Mouse (Mus musculus) embryonic facial prominence, embryonic 13.5 days (tissue): ENCODE measurements around the gene Zfp771. TPM values are rescaled to one million over a fixed set of nuclear protein-coding genes. Genes with fewer than 3 reads are reported as not detected.

Experiments
- ATAC-seq: fragments of 200-750 bp; cut with Nextera tagmentation; 2 replicates; pipeline ENCODE4 v1.8.0; 2017; ENCODE audit warnings: low read depth; ENCODE audit not compliant: insufficient number of reproducible peaks, insufficient read depth, low FRiP score, low TSS enrichment
- H3K27ac ChIP-seq: fragments of 300-500 bp; sonication (generic); 2 replicates; pipeline ENCODE4 v1.5.1; 2015; ENCODE audit warnings: moderate library complexity, mild to moderate bottlenecking, inconsistent platforms
- H3K27me3 ChIP-seq: fragments of 300-500 bp; sonication (generic); 2 replicates; pipeline ENCODE4 v1.6.1; 2015; ENCODE audit warnings: mild to moderate bottlenecking, inconsistent platforms
- H3K36me3 ChIP-seq: fragments of 300-500 bp; sonication (generic); 2 replicates; pipeline ENCODE4 v1.6.1; 2015; ENCODE audit warnings: mild to moderate bottlenecking, inconsistent platforms
- H3K4me1 ChIP-seq: fragments of 300-500 bp; sonication (generic); 2 replicates; pipeline ENCODE4 v1.6.1; 2015; ENCODE audit warnings: inconsistent platforms
- H3K4me2 ChIP-seq: fragments of 300-500 bp; sonication (generic); 2 replicates; pipeline ENCODE4 v1.6.1; 2015; ENCODE audit warnings: moderate library complexity, mild to moderate bottlenecking, inconsistent platforms
- H3K4me3 ChIP-seq: fragments of 300-500 bp; sonication (generic); 2 replicates; pipeline ENCODE4 v1.5.1; 2015; ENCODE audit warnings: mild to moderate bottlenecking, inconsistent platforms
- H3K9ac ChIP-seq: fragments of 300-500 bp; sonication (generic); 2 replicates; pipeline ENCODE4 v1.6.1; 2015; ENCODE audit warnings: mild to moderate bottlenecking, inconsistent platforms
- H3K9me3 ChIP-seq: fragments of 300-500 bp; sonication (generic); 2 replicates; pipeline ENCODE4 v1.6.1; 2016; ENCODE audit warnings: inconsistent platforms
- WGBS: fragments of 180-500 bp; shearing (Covaris S2); methylation state at CpG from one replicate; pipeline ENCODE4 v1.1.7; 2015; ENCODE audit warnings: mixed read lengths; 5-methylcytosine and 5-hydroxymethylcytosine counted together
- polyA plus RNA-seq: library from polyadenylated mRNA; unstranded; fragments of >200 nt; fragmentation: Nextera tagmentation; extraction: Ambion mirVana; gene quantifications from 2 replicates; pipeline ENCODE4 v1.2.1, GENCODE M21; 2015

The Zfp771 gene
- polyA plus RNA-seq, 1 experiment from 2014 or later, result 78.2 TPM

DNA sequence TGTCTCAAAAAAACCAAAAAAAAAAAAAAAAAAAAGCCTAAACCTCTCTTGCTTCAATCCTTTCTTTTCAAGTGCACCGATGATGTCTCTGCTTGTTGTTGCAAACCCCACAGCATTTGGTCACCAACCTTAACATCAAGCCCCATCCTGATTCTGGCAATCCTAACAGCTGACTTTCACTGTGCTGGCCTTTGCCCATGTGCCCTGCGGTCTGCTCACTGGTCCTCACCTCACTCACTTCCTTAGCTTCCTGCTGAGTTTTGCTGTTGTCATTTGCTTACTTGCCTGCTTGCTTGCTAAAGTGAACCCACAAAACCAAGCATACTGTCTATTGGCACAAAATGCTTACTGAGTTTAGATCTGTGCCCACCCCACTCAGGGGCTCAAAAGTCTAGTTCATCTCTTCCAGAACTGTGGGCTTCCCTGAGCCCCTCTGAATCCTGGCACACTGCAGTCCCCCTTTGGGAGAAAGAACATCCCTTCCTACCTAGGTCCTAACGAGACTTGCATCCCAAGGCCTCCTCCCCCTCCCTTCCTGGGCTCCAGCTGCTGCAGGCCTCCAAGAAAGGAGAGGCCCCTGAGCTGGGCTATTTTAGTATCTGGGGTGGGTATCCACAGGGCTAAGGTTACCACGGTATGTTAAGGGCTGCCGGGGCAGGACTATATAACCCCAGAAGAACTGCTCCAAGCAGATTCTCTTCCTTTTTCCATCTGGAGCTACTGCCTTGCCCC, 32.9 kb upstream of the Zfp771 start:
- no peak overlapping the region for H3K4me2 ChIP-seq
- no peak overlapping the region for H3K27ac ChIP-seq
- no peak for ATAC-seq
- H3K4me3 ChIP-seq, result no peak overlapping the region
- no peaks in the 10 kb centered on the region for H3K9me3 ChIP-seq
- H3K27me3 ChIP-seq, result peaks cover 9% of the 10 kb centered on the region; the same call in 1 of the 2 replicates
- 0 out of 2 replicates have a peak overlapping the region, but pooled peaks have one; percentile 49 for H3K9ac ChIP-seq
- H3K36me3 ChIP-seq, result no peaks in the 10 kb centered on the region
- 59% methylated on average over 5 of the region's 5 CpGs for WGBS
- peaks cover 23% of the 10 kb centered on the region for H3K4me1 ChIP-seq

- H3K9ac ChIP-seq, result no peak overlapping the region
- H3K9me3 ChIP-seq, result no peaks in the 10 kb centered on the region
- H3K4me1 ChIP-seq, result peaks cover 15% of the 10 kb centered on the region
- H3K4me3 ChIP-seq, result no peak overlapping the region
- no peaks in the 10 kb centered on the region for H3K36me3 ChIP-seq
- no peak for ATAC-seq
- 86% methylated on average over 12 of the region's 12 CpGs for WGBS
- H3K4me2 ChIP-seq, result no peak overlapping the region
- peaks cover 9% of the 10 kb centered on the region; the same call in 1 of the 2 replicates for H3K27me3 ChIP-seq
- no peak overlapping the region for H3K27ac ChIP-seq
Observed at GRCm38 (mm10) chr7:127212432-127213250, 31.4 kb upstream of the Zfp771 start.

DNA sequence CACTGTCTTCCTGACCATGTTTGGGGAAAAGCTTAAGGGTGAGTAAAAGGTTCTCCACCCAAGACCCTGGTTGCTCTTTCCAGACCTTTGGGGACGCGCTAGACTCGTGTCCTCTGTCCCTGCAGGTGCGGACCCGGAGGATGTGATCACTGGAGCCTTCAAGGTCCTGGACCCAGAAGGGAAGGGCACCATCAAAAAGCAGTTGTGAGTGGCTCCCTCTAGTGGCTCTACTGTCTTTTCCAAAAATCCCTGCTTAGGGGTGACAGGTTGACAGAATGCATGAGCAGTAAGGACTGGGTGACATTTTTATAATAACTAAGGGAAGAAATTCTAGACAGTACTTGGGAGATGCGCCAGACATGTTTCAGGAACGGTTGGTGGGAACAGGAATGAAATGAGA, 30.6 kb upstream of the Zfp771 start:
- H3K27me3 ChIP-seq, result peaks cover 9% of the 10 kb centered on the region; the same call in 1 of the 2 replicates
- no peaks in the 10 kb centered on the region for H3K36me3 ChIP-seq
- WGBS, result 42% methylated on average over 7 of the region's 7 CpGs
- no peak overlapping the region for H3K27ac ChIP-seq
- H3K4me2 ChIP-seq, result no peak overlapping the region
- H3K9me3 ChIP-seq, result no peaks in the 10 kb centered on the region
- H3K9ac ChIP-seq, result no peak overlapping the region
- peaks cover 15% of the 10 kb centered on the region for H3K4me1 ChIP-seq
- no peak for ATAC-seq
- H3K4me3 ChIP-seq, result no peak overlapping the region

GRCm38 (mm10) chr7:127213930-127214329, 30.1 kb upstream of the Zfp771 start:
- Histone ChIP-seq H3K9me3 (no peaks in the 10 kb centered on the region), H3K4me2 (peak overlapping the region; percentile 64), H3K4me3 (peak overlapping the region; percentile 42; the same call in 1 of the 2 replicates), H3K27me3 (peaks cover 9% of the 10 kb centered on the region; the same call in 1 of the 2 replicates), H3K9ac (no peak overlapping the region), H3K27ac (no peak overlapping the region), H3K36me3 (no peaks in the 10 kb centered on the region), H3K4me1 (peaks cover 15% of the 10 kb centered on the region)
- no peak for ATAC-seq
- WGBS, result 51% methylated on average over 12 of the region's 12 CpGs

DNA sequence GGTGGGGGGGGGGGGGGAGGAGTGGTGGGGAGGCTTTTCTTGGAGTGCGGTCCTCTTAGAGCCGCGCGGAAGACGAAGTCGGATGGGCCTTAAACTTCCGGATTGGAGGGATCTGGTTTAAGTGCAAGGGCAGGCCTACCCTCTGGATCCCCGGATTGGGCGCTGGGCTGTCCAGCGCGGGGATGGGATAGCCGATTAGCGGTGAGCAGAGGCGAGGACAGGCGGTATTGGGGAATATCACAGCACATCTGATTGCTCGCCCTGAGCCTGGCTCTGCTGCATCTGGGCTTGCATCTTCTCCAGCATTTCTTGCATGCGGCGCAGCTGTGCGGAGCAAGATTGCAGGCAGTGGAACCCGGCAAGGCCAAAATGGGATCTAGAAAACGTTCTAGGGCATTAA, 29.6 kb upstream of the Zfp771 start:
- 28% methylated on average over 21 of the region's 21 CpGs for WGBS
- Histone ChIP-seq H3K4me2 (peak overlapping the region; percentile 64), H3K36me3 (no peaks in the 10 kb centered on the region), H3K9me3 (no peaks in the 10 kb centered on the region), H3K4me1 (peaks cover 15% of the 10 kb centered on the region), H3K27me3 (peaks cover 9% of the 10 kb centered on the region; the same call in 1 of the 2 replicates), H3K27ac (no peak overlapping the region), H3K9ac (peak overlapping the region; percentile 67), H3K4me3 (peak overlapping the region; percentile 42)
- ATAC-seq, result no peak

DNA sequence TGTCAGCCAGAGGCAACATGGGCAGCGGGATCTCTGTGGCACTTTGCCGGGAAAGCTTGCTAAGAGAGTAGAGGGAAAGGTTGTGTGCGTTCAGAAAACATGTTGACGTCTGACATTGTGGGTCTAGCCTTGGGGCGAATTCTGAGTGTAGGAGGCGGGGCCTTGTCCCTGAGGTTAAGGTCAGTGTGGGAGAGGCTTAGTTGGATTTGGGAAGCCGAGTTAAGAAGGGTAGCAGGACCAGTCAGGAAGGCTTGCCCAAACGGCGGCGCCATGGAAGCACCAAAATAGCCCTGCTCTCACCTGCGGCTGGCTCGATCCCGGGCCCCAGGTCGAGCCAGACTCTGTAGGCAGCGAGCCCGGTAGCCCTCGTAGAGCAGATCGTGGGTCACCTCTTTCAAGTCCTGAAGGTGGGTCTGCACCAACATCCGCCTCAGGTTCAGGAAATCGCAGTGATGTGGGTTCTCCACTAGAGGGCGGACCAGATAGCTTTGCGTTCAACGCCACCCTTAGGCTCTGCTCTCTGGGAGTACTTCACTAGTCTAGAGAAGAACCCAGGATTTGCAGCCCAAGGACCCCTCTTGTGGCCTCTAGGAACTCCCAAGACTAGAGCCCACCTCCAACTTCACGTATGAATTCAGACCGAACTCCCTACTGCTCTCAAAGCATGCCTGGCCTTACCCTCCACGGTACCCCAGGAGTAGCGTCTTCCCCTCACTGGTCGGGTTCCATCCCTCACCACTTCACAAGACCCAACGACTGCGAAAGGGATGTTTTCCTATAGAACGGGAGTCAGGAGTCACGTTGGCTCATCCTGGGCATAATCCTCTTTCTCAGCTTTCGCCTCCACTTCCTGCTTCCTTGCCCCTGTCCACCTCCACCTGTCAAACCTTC, 28.8 kb upstream of the Zfp771 start:
- Histone ChIP-seq H3K27ac (no peak overlapping the region), H3K4me1 (peaks cover 15% of the 10 kb centered on the region), H3K36me3 (no peaks in the 10 kb centered on the region), H3K9me3 (no peaks in the 10 kb centered on the region), H3K9ac (peak overlapping the region; percentile 67), H3K4me2 (peak overlapping the region; percentile 64), H3K4me3 (peak overlapping the region; percentile 42), H3K27me3 (peaks cover 9% of the 10 kb centered on the region; the same call in 1 of the 2 replicates)
- ATAC-seq, result no peak
- WGBS, result 22% methylated on average over 33 of the region's 33 CpGs

DNA sequence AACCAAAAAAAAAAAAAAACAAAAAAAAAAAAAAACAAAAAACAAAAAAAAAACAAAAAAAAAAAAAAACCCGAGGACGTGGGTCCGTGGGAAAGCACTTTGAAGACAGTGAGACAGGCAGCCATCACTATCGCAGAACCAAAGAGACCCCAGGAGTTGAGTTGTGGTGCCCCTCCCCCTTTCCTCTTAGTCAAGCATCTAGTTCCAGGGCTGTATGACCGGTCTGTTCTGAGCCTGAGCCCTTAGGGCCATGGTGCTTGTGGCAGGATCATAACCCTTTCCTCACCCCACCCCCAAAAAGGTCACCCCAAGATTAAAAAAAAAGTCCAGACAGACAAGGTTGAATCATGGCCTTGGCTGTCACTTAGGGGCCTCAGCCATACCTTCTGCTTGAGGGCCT, 27.8 kb upstream of the Zfp771 start:
- Histone ChIP-seq H3K36me3 (no peaks in the 10 kb centered on the region), H3K4me3 (no peak overlapping the region), H3K27ac (no peak overlapping the region), H3K4me2 (no peak overlapping the region), H3K9ac (no peak overlapping the region), H3K4me1 (peaks cover 15% of the 10 kb centered on the region), H3K27me3 (peaks cover 9% of the 10 kb centered on the region; the same call in 1 of the 2 replicates), H3K9me3 (no peaks in the 10 kb centered on the region)
- WGBS, result 78% methylated on average over 5 of the region's 5 CpGs
- ATAC-seq, result no peak

DNA sequence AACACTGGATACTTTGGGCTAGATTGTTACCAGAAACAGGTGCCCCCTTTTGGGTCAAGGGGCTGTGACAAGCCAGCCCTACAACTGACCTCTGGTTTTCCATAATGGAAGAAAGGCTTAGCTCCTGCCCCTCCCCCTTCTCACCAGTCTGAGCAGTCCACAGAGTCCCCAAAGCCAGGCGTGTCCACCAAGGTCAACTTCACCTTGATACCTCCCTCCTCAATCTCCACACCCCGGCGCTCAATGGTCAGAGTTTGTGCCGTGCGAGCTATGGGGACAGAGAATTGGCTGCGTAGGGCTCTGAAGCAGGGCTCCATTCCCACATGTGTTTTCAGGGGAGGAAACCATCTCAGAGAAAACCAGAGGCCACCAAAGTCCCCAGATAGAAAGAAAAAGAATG, 26.6 kb upstream of the Zfp771 start:
- ATAC-seq, result no peak
- Histone ChIP-seq H3K9ac (no peak overlapping the region), H3K27ac (no peak overlapping the region), H3K9me3 (no peaks in the 10 kb centered on the region), H3K4me1 (peaks cover 15% of the 10 kb centered on the region), H3K4me2 (no peak overlapping the region), H3K4me3 (no peak overlapping the region), H3K36me3 (no peaks in the 10 kb centered on the region), H3K27me3 (peaks cover 9% of the 10 kb centered on the region; the same call in 1 of the 2 replicates)
- WGBS, result 84% methylated on average over 6 of the region's 6 CpGs

- peaks cover 9% of the 10 kb centered on the region; the same call in 1 of the 2 replicates for H3K27me3 ChIP-seq
- H3K4me3 ChIP-seq, result no peak overlapping the region
- H3K9me3 ChIP-seq, result no peaks in the 10 kb centered on the region
- WGBS, result 79% methylated on average over 10 of the region's 10 CpGs
- H3K4me1 ChIP-seq, result peaks cover 15% of the 10 kb centered on the region
- H3K36me3 ChIP-seq, result no peaks in the 10 kb centered on the region
- no peak for ATAC-seq
- no peak overlapping the region for H3K4me2 ChIP-seq
- no peak overlapping the region for H3K9ac ChIP-seq
- H3K27ac ChIP-seq, result no peak overlapping the region
Observed at GRCm38 (mm10) chr7:127217901-127218642, 26.0 kb upstream of the Zfp771 start.

GRCm38 (mm10) chr7:127218670-127219069, 25.4 kb upstream of the Zfp771 start:
- H3K9ac ChIP-seq, result no peak overlapping the region
- H3K9me3 ChIP-seq, result no peaks in the 10 kb centered on the region
- no peak overlapping the region for H3K27ac ChIP-seq
- H3K4me1 ChIP-seq, result peaks cover 15% of the 10 kb centered on the region
- H3K27me3 ChIP-seq, result peaks cover 6% of the 10 kb centered on the region; the same call in 1 of the 2 replicates
- no peak for ATAC-seq
- no peak overlapping the region for H3K4me2 ChIP-seq
- H3K36me3 ChIP-seq, result no peaks in the 10 kb centered on the region
- WGBS, result 95% methylated on average over 4 of the region's 4 CpGs
- H3K4me3 ChIP-seq, result no peak overlapping the region
